In genomic region chr2:125724546-125725114, GRCm38 (mm10) we compare ENCODE assay signal across 8 mouse cellular contexts. TPM values are rescaled to one million over a fixed set of nuclear protein-coding genes. Genes with fewer than 3 reads are reported as not detected.
DNase-seq lines count a peak whose midpoint lies in the region; ATAC-seq and TF ChIP-seq lines count a peak whose summit lies in the region.

No protein-coding gene starts in this region.

- 0 out of 2 replicates have a peak, but pooled peaks cover 7% of the 10 kb centered on the region for H3K4me1 ChIP-seq in forebrain, postnatal 0 days (ENCODE audit: insufficient read depth)

- H3K4me2 ChIP-seq in forebrain, postnatal 0 days (ENCODE audit: low read depth) = peak overlapping the region; percentile 100

- H3K36me3 ChIP-seq in forebrain, postnatal 0 days (ENCODE audit: insufficient read depth) = no peaks in the 10 kb centered on the region

- H3K27ac ChIP-seq in forebrain, postnatal 0 days (ENCODE audit: low read depth, low read length) = no peak overlapping the region

- no peak for TF ChIP-seq CTCF in brain, embryonic 14.5 days (IDR thresholded peaks at IDR 0.05; ENCODE audit: borderline replicate concordance, extremely low read depth, insufficient read depth, insufficient read length)
- no peak for TF ChIP-seq CTCF in forebrain, postnatal 0 days (IDR thresholded peaks at IDR 0.05; ENCODE audit: low read depth)

- TF ChIP-seq POLR2A in brain, embryonic 14.5 days (IDR thresholded peaks at IDR 0.05; ENCODE audit: borderline replicate concordance, extremely low read depth, insufficient read depth, insufficient read length, poor library complexity, severe bottlenecking) = no peak

- H3K4me3 ChIP-seq in forebrain, postnatal 0 days (ENCODE audit: low read depth, low read length) = peak overlapping the region; percentile 49

- peaks cover 12% of the 10 kb centered on the region; the same call in 1 of the 2 replicates for H3K27me3 ChIP-seq in forebrain, postnatal 0 days (ENCODE audit: insufficient read depth, low read length)

- DNase-seq in heart, adult 18-20 months = peak; percentile 14 to 15
- no peak for DNase-seq in heart, adult 8-10 months (ENCODE audit: low spot score)
- DNase-seq in brain, embryonic 14.5 days (ENCODE audit: low read depth) = peak; percentile 73
- peak; percentile 43 for DNase-seq in forebrain, postnatal 0 days
- DNase-seq in kidney, postnatal 10 days = peak; percentile 27
- peak; percentile 64 for DNase-seq in naive thymus-derived CD4-positive, alpha-beta T cell, adult 2 months (ENCODE audit: low read depth)
- no peak for DNase-seq in adipocyte (ENCODE audit: low spot score)
- DNase-seq in frontal cortex, postnatal 36 days (ENCODE audit: low spot score in 2 of 2) = no peak

- H3K9me3 ChIP-seq in forebrain, postnatal 0 days (ENCODE audit: low read length) = no peaks in the 10 kb centered on the region

- ATAC-seq in forebrain, postnatal 0 days = peak; percentile 20; the same call in 1 of the 2 replicates

- 3% methylated on average over 16 of the region's 16 CpGs for WGBS in forebrain, postnatal 0 days

- H3K9ac ChIP-seq in forebrain, postnatal 0 days = peak overlapping the region; percentile 59

RNA-seq across cellular contexts. Expression of gene Shc4, which starts 0.7 kb away (rescaled TPM):
- total RNA-seq in heart, adult 18-20 months (2021) = under 1 TPM; 0.51 to 0.67 TPM
- total RNA-seq in heart, adult 8-10 months (2022) = under 1 TPM; 0.82 to 0.97 (median 0.91) TPM
- 1.3 and 2.9 TPM in 2 replicates for polyA plus RNA-seq in brain, embryonic 14.5 days (2012; rRNA removed)
- 4.3 and 6.8 TPM in 2 replicates for total RNA-seq in forebrain, postnatal 0 days (2014; rRNA removed)
- 0.79 and 2.5 TPM in 2 replicates for polyA plus RNA-seq in forebrain, postnatal 0 days (2015; fragmentation: Nextera tagmentation; extraction: Ambion mirVana)

RNA-seq across cellular contexts. Expression of gene Eid1, which starts 51.7 kb away (rescaled TPM):
- 10 to 100 TPM; 48.8 to 51.8 TPM for total RNA-seq in heart, adult 18-20 months (2021)
- total RNA-seq in heart, adult 8-10 months (2022) = 10 to 100 TPM; 46.5 to 54.1 (median 48.9) TPM
- 244 and 326 TPM in 2 replicates for polyA plus RNA-seq in brain, embryonic 14.5 days (2012; rRNA removed)
- total RNA-seq in forebrain, postnatal 0 days (2014; rRNA removed) = 575 and 636 TPM in 2 replicates
- polyA plus RNA-seq in forebrain, postnatal 0 days (2015; fragmentation: Nextera tagmentation; extraction: Ambion mirVana) = 454 and 459 TPM in 2 replicates

RNA-seq across cellular contexts. Expression of gene Secisbp2l, which starts 58.0 kb away (rescaled TPM):
- total RNA-seq in heart, adult 18-20 months (2021) = 10 to 100 TPM; 24.1 to 26.6 TPM
- total RNA-seq in heart, adult 8-10 months (2022) = 10 to 100 TPM; 26.1 to 29.2 (median 27.6) TPM
- polyA plus RNA-seq in brain, embryonic 14.5 days (2012; rRNA removed) = 14.7 and 28.4 TPM in 2 replicates
- 56.8 and 65.6 TPM in 2 replicates for total RNA-seq in forebrain, postnatal 0 days (2014; rRNA removed)
- 20.9 and 29.8 TPM in 2 replicates for polyA plus RNA-seq in forebrain, postnatal 0 days (2015; fragmentation: Nextera tagmentation; extraction: Ambion mirVana)

Comparison
In these comparisons a context has a peak if more than half of its experiments do, and no peak if none do; other contexts are left out.
1. DNase-seq: peak in heart, adult 18-20 months (2 of 2), brain, embryonic 14.5 days (single experiment), forebrain, postnatal 0 days (single experiment), kidney, postnatal 10 days (single experiment) and naive thymus-derived CD4-positive, alpha-beta T cell, adult 2 months (single experiment); none in heart, adult 8-10 months (single experiment), adipocyte (single experiment) and frontal cortex, postnatal 36 days (0 of 2).
2. RNA of gene Eid1, which starts 51.7 kb away (total RNA-seq): 575 to 636 TPM in forebrain, postnatal 0 days; 48.8 to 51.8 TPM in heart, adult 18-20 months and 46.5 to 54.1 TPM in heart, adult 8-10 months; every median in the first group is over 10 times any median in the second.